ENCODE assay signal across 9 mouse cellular contexts in the genomic region with DNA sequence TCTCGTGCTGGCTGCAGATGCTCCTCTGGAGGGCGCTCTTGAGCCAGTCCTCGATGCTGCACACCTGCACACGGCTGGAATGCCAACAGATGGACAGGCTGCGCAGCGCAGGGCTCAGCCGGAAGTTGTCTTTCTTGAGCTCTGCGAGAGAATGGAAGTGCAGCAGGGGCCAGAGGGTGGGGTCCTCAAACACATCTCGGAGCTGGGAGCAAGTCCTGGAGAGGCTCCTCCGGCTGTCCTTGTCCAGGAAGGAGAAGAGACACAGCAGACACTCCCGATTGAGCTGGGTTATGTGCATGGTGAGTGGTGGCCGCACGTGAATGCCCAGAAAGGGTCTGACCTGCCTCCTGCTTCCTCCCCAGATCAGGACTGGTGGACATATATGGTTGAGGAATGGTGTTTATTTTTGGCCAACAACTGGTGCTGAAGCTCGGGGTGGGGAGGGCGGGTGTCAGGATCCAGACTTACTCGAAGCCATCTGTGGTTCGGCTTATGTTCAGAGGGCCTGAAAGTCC. TPM values are rescaled to one million over a fixed set of nuclear protein-coding genes. Genes with fewer than 3 reads are reported as not detected.
DNase-seq lines count a peak whose midpoint lies in the region; ATAC-seq and TF ChIP-seq lines count a peak whose summit lies in the region.
"Had no signal": no experiment of that assay in that cellular context is flagged by ENCODE, and none has a peak within 500 bp of the region (broad histone marks: within the 10 kb centered on the region; RNA-seq: fewer than 3 reads in every experiment).

A gene (minus strand): TSS at position 338 of the 515 bp plus-strand sequence.

- ATAC-seq in liver, postnatal 0 days: no peak

- no peaks in the 10 kb centered on the region for H3K9me3 ChIP-seq in heart, embryonic 10.5 days
- H3K9me3 ChIP-seq in liver, postnatal 0 days (ENCODE audit: low read length): no peaks in the 10 kb centered on the region

- 42% methylated on average over 17 of the region's 17 CpGs for WGBS in heart, embryonic 10.5 days
- WGBS in liver, postnatal 0 days (ENCODE audit: insufficient replicate concordance): 63% methylated on average over 17 of the region's 17 CpGs

- no peak within 1 kb of the TSS for H3K9ac ChIP-seq in liver, postnatal 0 days (replicated peaks)

- peak; percentile 31 for DNase-seq in retina, postnatal 1 day
- no peak for DNase-seq in retina, embryonic 14.5 days (ENCODE audit: low spot score)
- peak; percentile 36 for DNase-seq in embryo, embryonic 10.5 days (ENCODE audit: low spot score)
- DNase-seq in heart, embryonic 10.5 days (ENCODE audit: low spot score): peak; percentile 89
- DNase-seq in kidney, adult 8-10 months: peak; percentile 75 to 79
- DNase-seq in liver, postnatal 0 days: peak; percentile 73
- DNase-seq in splenic B cell, adult 2 months (ENCODE audit: low read depth, low spot score): peak; percentile 56
- no peak for DNase-seq in ovary, postnatal 14 days (ENCODE audit: low spot score)

- peaks cover 34% of the 10 kb centered on the region for H3K4me1 ChIP-seq in heart, embryonic 10.5 days
- H3K4me1 ChIP-seq in liver, postnatal 0 days (ENCODE audit: insufficient read depth): peaks cover 22% of the 10 kb centered on the region

- peaks cover 58% of the 10 kb centered on the region for H3K36me3 ChIP-seq in heart, embryonic 10.5 days
- H3K36me3 ChIP-seq in liver, postnatal 0 days (replicated peaks; ENCODE audit: insufficient read depth, low read length): peaks cover 59% of the 10 kb centered on the region
- peaks cover 7% of the 10 kb centered on the region for H3K36me3 ChIP-seq in splenic B cell, adult 2 months (ENCODE audit: control insufficient read depth, insufficient read depth, low read length, poor library complexity, severe bottlenecking)

- H3K4me2 ChIP-seq in liver, postnatal 0 days (ENCODE audit: low read depth, low read length): no peak within 1 kb of the TSS

- peak; percentile 83 for TF ChIP-seq CTCF in liver, postnatal 0 days (IDR thresholded peaks at IDR 0.05; ENCODE audit: low read depth)

- peak within 1 kb of the TSS; percentile 96 for H3K27ac ChIP-seq in heart, embryonic 10.5 days
- no peak within 1 kb of the TSS for H3K27ac ChIP-seq in liver, postnatal 0 days (ENCODE audit: low read depth)
- H3K27ac ChIP-seq: macrophage had no signal

- H3K27me3 ChIP-seq in heart, embryonic 10.5 days (ENCODE audit: insufficient read depth, poor library complexity, severe bottlenecking): no peaks in the 10 kb centered on the region
- H3K27me3 ChIP-seq in liver, postnatal 0 days (ENCODE audit: insufficient read depth, low read length): no peaks in the 10 kb centered on the region
- no peaks in the 10 kb centered on the region for H3K27me3 ChIP-seq in splenic B cell, adult 2 months (ENCODE audit: control insufficient read depth, insufficient read depth, low read length, poor library complexity, severe bottlenecking)

- no peak for TF ChIP-seq EP300 in liver, postnatal 0 days (IDR thresholded peaks at IDR 0.05; ENCODE audit: low read depth)

- peak within 1 kb of the TSS; percentile 75 for H3K4me3 ChIP-seq in heart, embryonic 10.5 days
- H3K4me3 ChIP-seq in liver, postnatal 0 days (ENCODE audit: low read depth, low read length): no peak within 1 kb of the TSS

RNA-seq across cellular contexts. Expression of the gene that starts here (rescaled TPM):
- 38.9 and 70.4 TPM in 2 replicates for polyA plus RNA-seq in heart, embryonic 10.5 days (2016; fragmentation: Nextera tagmentation; extraction: Ambion mirVana)
- polyA plus RNA-seq in liver, postnatal 0 days (2015; fragmentation: Nextera tagmentation; extraction: Ambion mirVana): 0.51 and 0.88 TPM in 2 replicates
- polyA plus RNA-seq: macrophage had no signal

Comparison
In these comparisons a context has a peak if more than half of its experiments do, and no peak if none do; other contexts are left out.
1. RNA of the gene that starts here (polyA plus RNA-seq): 38.9 to 70.4 TPM in heart, embryonic 10.5 days; 0.51 to 0.88 TPM in liver, postnatal 0 days; every median in the first group is over 10 times any median in the second.
2. DNase-seq: peak in retina, postnatal 1 day (single experiment), embryo, embryonic 10.5 days (single experiment), heart, embryonic 10.5 days (single experiment), kidney, adult 8-10 months (2 of 2) and splenic B cell, adult 2 months (single experiment); none in retina, embryonic 14.5 days (single experiment) and ovary, postnatal 14 days (single experiment).
3. Peak in DNase-seq in liver, postnatal 0 days; RNA of the gene not detected or under 1 TPM.